7 mouse cellular contexts compared by ENCODE assay signal in genomic region chr2:26388682-26389153, GRCm38 (mm10). TPM values are rescaled to one million over a fixed set of nuclear protein-coding genes. Genes with fewer than 3 reads are reported as not detected.
DNase-seq lines count a peak whose midpoint lies in the region; ATAC-seq and TF ChIP-seq lines count a peak whose summit lies in the region.

No protein-coding gene starts in this region.

- H3K9ac ChIP-seq in forebrain, embryonic 12.5 days, result peak overlapping the region; percentile 94
- H3K9ac ChIP-seq in liver, embryonic 11.5 days (ENCODE audit: low read depth, low read length), result peak overlapping the region; percentile 94

- peak overlapping the region; percentile 69 for H3K27ac ChIP-seq in left cerebral cortex, adult 2 months
- H3K27ac ChIP-seq in bone marrow macrophage, adult 2 months (ENCODE audit: insufficient read depth, low read depth, low read length), result no peak overlapping the region
- H3K27ac ChIP-seq in forebrain, embryonic 12.5 days, result peak overlapping the region; percentile 73
- peak overlapping the region; percentile 40 for H3K27ac ChIP-seq in liver, embryonic 11.5 days (ENCODE audit: low read depth, low read length)
- no peak overlapping the region for H3K27ac ChIP-seq in olfactory bulb, adult 2 months (ENCODE audit: insufficient read depth, low read depth, low read length)

- H3K4me3 ChIP-seq in left cerebral cortex, adult 2 months, result peak overlapping the region; percentile 94
- peak overlapping the region; percentile 94 for H3K4me3 ChIP-seq in bone marrow macrophage, adult 2 months (ENCODE audit: insufficient read depth, low read length)
- H3K4me3 ChIP-seq in forebrain, embryonic 12.5 days (replicated peaks), result peak overlapping the region; percentile 98
- peak overlapping the region; percentile 87 for H3K4me3 ChIP-seq in liver, embryonic 11.5 days (ENCODE audit: low read depth, low read length)
- peak overlapping the region; percentile 73 for H3K4me3 ChIP-seq in olfactory bulb, adult 2 months (ENCODE audit: insufficient read depth, low read depth, low read length)

- H3K4me1 ChIP-seq in bone marrow macrophage, adult 2 months (ENCODE audit: control insufficient read depth, insufficient read depth, low read length), result peaks cover 8% of the 10 kb centered on the region
- H3K4me1 ChIP-seq in forebrain, embryonic 12.5 days, result peaks cover 26% of the 10 kb centered on the region
- H3K4me1 ChIP-seq in liver, embryonic 11.5 days (replicated peaks; ENCODE audit: control insufficient read depth, insufficient read depth, low read length), result peaks cover 14% of the 10 kb centered on the region
- peaks cover 15% of the 10 kb centered on the region for H3K4me1 ChIP-seq in olfactory bulb, adult 2 months (ENCODE audit: control insufficient read depth, insufficient read depth, low read length)

- TF ChIP-seq POLR2A in bone marrow macrophage, adult 2 months (IDR thresholded peaks at IDR 0.05; ENCODE audit: borderline replicate concordance, low read depth, low read length), result no peak
- no peak for TF ChIP-seq POLR2A in olfactory bulb, adult 2 months (IDR thresholded peaks at IDR 0.05; ENCODE audit: insufficient read depth, low read depth, low read length)

- DNase-seq in left cerebral cortex, adult 2 months (ENCODE audit: extremely low spot score in 1 of 2, low spot score in 2 of 2), result peak in 1 of 2 experiments; percentile 47
- DNase-seq in left cerebral cortex, postnatal 4 days, result no peak
- DNase-seq in liver, embryonic 11.5 days (ENCODE audit: low spot score), result peak; percentile 70
- no peak for DNase-seq in urinary bladder, postnatal 25 days (ENCODE audit: low spot score)

- no peaks in the 10 kb centered on the region for H3K27me3 ChIP-seq in forebrain, embryonic 12.5 days
- no peaks in the 10 kb centered on the region for H3K27me3 ChIP-seq in liver, embryonic 11.5 days (replicated peaks; ENCODE audit: control insufficient read depth, insufficient read depth, low read length)

- intact Hi-C loops in left cerebral cortex, adult 2 months (cut with DNase I), result loop anchor here (1.0 to 5.0 kb wide), 2 partner anchors 8 to 71 kb away; partner anchors contain the start of genes Gpsm1 and Snapc4
- intact Hi-C loops in left cerebral cortex, postnatal 4 days (cut with DNase I), result no loop called here

- ATAC-seq in forebrain, embryonic 12.5 days (ENCODE audit: low FRiP score), result peak; percentile 53
- peak; percentile 66 for ATAC-seq in liver, embryonic 11.5 days (replicated peaks; ENCODE audit: low FRiP score)

- peaks cover 77% of the 10 kb centered on the region for H3K36me3 ChIP-seq in forebrain, embryonic 12.5 days (replicated peaks)
- H3K36me3 ChIP-seq in liver, embryonic 11.5 days (ENCODE audit: control insufficient read depth, insufficient read depth, low read length), result peaks cover 60% of the 10 kb centered on the region

- peak overlapping the region; percentile 87 for H3K4me2 ChIP-seq in forebrain, embryonic 12.5 days
- peak overlapping the region; percentile 72 for H3K4me2 ChIP-seq in liver, embryonic 11.5 days

- H3K9me3 ChIP-seq in forebrain, embryonic 12.5 days, result no peaks in the 10 kb centered on the region
- H3K9me3 ChIP-seq in liver, embryonic 11.5 days (ENCODE audit: control insufficient read depth, low read length), result no peaks in the 10 kb centered on the region

- TF ChIP-seq CTCF in left cerebral cortex, adult 2 months (IDR thresholded peaks at IDR 0.05), result no peak
- TF ChIP-seq CTCF in bone marrow macrophage, adult 2 months (IDR thresholded peaks at IDR 0.05; ENCODE audit: low read depth, low read length), result no peak
- no peak for TF ChIP-seq CTCF in olfactory bulb, adult 2 months (IDR thresholded peaks at IDR 0.05; ENCODE audit: insufficient read depth, low read depth, low read length)

- 0% methylated on average over 34 of the region's 45 CpGs for WGBS in forebrain, embryonic 12.5 days
- under 1% methylated on average over 45 of the region's 45 CpGs for WGBS in liver, embryonic 11.5 days
- under 1% methylated on average over 45 of the region's 45 CpGs for whole genome bisulfite sequencing in olfactory bulb, adult 2 months

RNA-seq across cellular contexts. Expression of gene Entr1, which starts 0.4 kb away (rescaled TPM):
- 100 to 1,000 TPM; 152 to 164 TPM for total RNA-seq in left cerebral cortex, adult 2 months (2021)
- 100 to 1,000 TPM; 186 to 187 TPM for total RNA-seq in left cerebral cortex, postnatal 4 days (2021)
- 61.5 and 70.4 TPM in 2 replicates for polyA plus RNA-seq in bone marrow macrophage, adult 2 months (2012; ENCODE audit: insufficient read depth, insufficient read length, missing spikeins)
- polyA plus RNA-seq in forebrain, embryonic 12.5 days (2016; fragmentation: Nextera tagmentation; extraction: Ambion mirVana), result 167 and 173 TPM in 2 replicates
- polyA plus RNA-seq in liver, embryonic 11.5 days (2014; fragmentation: Nextera tagmentation; extraction: Ambion mirVana), result 94.4 and 95.7 TPM in 2 replicates
- polyA plus RNA-seq in olfactory bulb, adult 2 months (2012; ENCODE audit: insufficient read depth, insufficient read length, low replicate concordance, missing spikeins), result not detected in 2 replicates

RNA-seq across cellular contexts. Expression of gene Pmpca, which starts 0.4 kb away (rescaled TPM):
- total RNA-seq in left cerebral cortex, adult 2 months (2021), result 10 to 100 TPM; 93.6 to 94.4 TPM
- 10 to 100 TPM; 93.6 to 98.6 TPM for total RNA-seq in left cerebral cortex, postnatal 4 days (2021)
- 38.5 and 51.6 TPM in 2 replicates for polyA plus RNA-seq in bone marrow macrophage, adult 2 months (2012; ENCODE audit: insufficient read depth, insufficient read length, missing spikeins)
- polyA plus RNA-seq in forebrain, embryonic 12.5 days (2016; fragmentation: Nextera tagmentation; extraction: Ambion mirVana), result 120 and 123 TPM in 2 replicates
- 147 and 150 TPM in 2 replicates for polyA plus RNA-seq in liver, embryonic 11.5 days (2014; fragmentation: Nextera tagmentation; extraction: Ambion mirVana)
- 415 TPM in 1 of 2 replicates, not detected in the other for polyA plus RNA-seq in olfactory bulb, adult 2 months (2012; ENCODE audit: insufficient read depth, insufficient read length, low replicate concordance, missing spikeins)

RNA-seq across cellular contexts. Expression of gene Snapc4, which starts 8.3 kb away (rescaled TPM):
- total RNA-seq in left cerebral cortex, adult 2 months (2021), result 10 to 100 TPM; 74.2 to 78.2 TPM
- total RNA-seq in left cerebral cortex, postnatal 4 days (2021), result 100 to 1,000 TPM in 1 of 2 experiments, 10 to 100 TPM in 1; 86.5 to 101 TPM
- 16.3 and 18.3 TPM in 2 replicates for polyA plus RNA-seq in bone marrow macrophage, adult 2 months (2012; ENCODE audit: insufficient read depth, insufficient read length, missing spikeins)
- 34.3 and 38.9 TPM in 2 replicates for polyA plus RNA-seq in forebrain, embryonic 12.5 days (2016; fragmentation: Nextera tagmentation; extraction: Ambion mirVana)
- polyA plus RNA-seq in liver, embryonic 11.5 days (2014; fragmentation: Nextera tagmentation; extraction: Ambion mirVana), result 36.4 and 41.6 TPM in 2 replicates
- not detected in 2 replicates for polyA plus RNA-seq in olfactory bulb, adult 2 months (2012; ENCODE audit: insufficient read depth, insufficient read length, low replicate concordance, missing spikeins)

RNA-seq across cellular contexts. Expression of gene Inpp5e, which starts 20.3 kb away (rescaled TPM):
- 10 to 100 TPM; 28.1 to 28.2 TPM for total RNA-seq in left cerebral cortex, adult 2 months (2021)
- total RNA-seq in left cerebral cortex, postnatal 4 days (2021), result 10 to 100 TPM; 22.5 to 27.1 TPM
- 19.0 and 20.6 TPM in 2 replicates for polyA plus RNA-seq in bone marrow macrophage, adult 2 months (2012; ENCODE audit: insufficient read depth, insufficient read length, missing spikeins)
- polyA plus RNA-seq in forebrain, embryonic 12.5 days (2016; fragmentation: Nextera tagmentation; extraction: Ambion mirVana), result 29.2 and 30.6 TPM in 2 replicates
- 17.7 and 19.2 TPM in 2 replicates for polyA plus RNA-seq in liver, embryonic 11.5 days (2014; fragmentation: Nextera tagmentation; extraction: Ambion mirVana)
- not detected in 2 replicates for polyA plus RNA-seq in olfactory bulb, adult 2 months (2012; ENCODE audit: insufficient read depth, insufficient read length, low replicate concordance, missing spikeins)

RNA-seq across cellular contexts. Expression of gene Card9, which starts 28.0 kb away (rescaled TPM):
- total RNA-seq in left cerebral cortex, adult 2 months (2021), result 1 to 10 TPM; 3.0 to 3.7 TPM
- 1 to 10 TPM; 1.1 to 1.4 TPM for total RNA-seq in left cerebral cortex, postnatal 4 days (2021)
- polyA plus RNA-seq in bone marrow macrophage, adult 2 months (2012; ENCODE audit: insufficient read depth, insufficient read length, missing spikeins), result 72.6 and 76.8 TPM in 2 replicates
- 1.3 TPM in 2 replicates for polyA plus RNA-seq in forebrain, embryonic 12.5 days (2016; fragmentation: Nextera tagmentation; extraction: Ambion mirVana)
- polyA plus RNA-seq in liver, embryonic 11.5 days (2014; fragmentation: Nextera tagmentation; extraction: Ambion mirVana), result 1.1 and 1.7 TPM in 2 replicates
- polyA plus RNA-seq in olfactory bulb, adult 2 months (2012; ENCODE audit: insufficient read depth, insufficient read length, low replicate concordance, missing spikeins), result not detected in 2 replicates

Comparison
In these comparisons a context has a peak if more than half of its experiments do, and no peak if none do; other contexts are left out.
1. H3K27ac ChIP-seq: peak in left cerebral cortex, adult 2 months (single experiment), forebrain, embryonic 12.5 days (single experiment) and liver, embryonic 11.5 days (single experiment); none in bone marrow macrophage, adult 2 months (single experiment) and olfactory bulb, adult 2 months (single experiment).
2. RNA of gene Snapc4, which starts 8.3 kb away (polyA plus RNA-seq): 36.4 to 41.6 TPM in liver, embryonic 11.5 days, 34.3 to 38.9 TPM in forebrain, embryonic 12.5 days and 16.3 to 18.3 TPM in bone marrow macrophage, adult 2 months; not detected in olfactory bulb, adult 2 months; every median in the first group is over 10 times any median in the second.
3. Peak in every context shown above with its lines, with median percentiles within 50 percentile points of each other: H3K4me3 ChIP-seq.